Mouse (Mus musculus): ENCODE data around the gene Tph2. TPM values are rescaled to one million over a fixed set of nuclear protein-coding genes. Genes with fewer than 3 reads are reported as not detected.
"Not testable (repeated sequence)": the region's sequence is repeated elsewhere in the genome, so short reads cannot be mapped to it uniquely, and the experiment has no call there.

Tph2 gene
- polyA plus RNA-seq (2015; fragmentation: Nextera tagmentation; extraction: Ambion mirVana), result 4.6 and 7.3 TPM in 2 replicates

DNA sequence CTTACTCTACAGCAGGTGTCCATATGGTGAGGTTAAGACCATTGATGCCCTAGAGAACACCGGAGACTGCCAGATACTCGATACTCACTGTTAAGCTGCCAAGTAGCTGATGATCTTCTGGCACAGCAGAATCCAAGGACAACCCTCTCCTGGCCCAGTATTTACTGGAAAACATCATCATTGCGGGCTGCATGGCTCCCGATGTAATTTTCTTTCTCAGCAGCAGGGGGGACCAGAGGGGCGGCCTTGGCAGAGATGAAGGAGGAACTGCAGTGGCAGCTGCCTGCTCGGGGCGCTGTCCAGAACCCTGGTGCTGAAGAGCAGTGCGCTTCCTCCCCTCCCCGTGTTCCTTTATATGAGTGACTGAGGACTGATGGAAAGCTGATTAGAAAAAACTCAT, at the start of gene Tph2:
Gene Tph2 (minus strand): TSS at position 326 of the 400 bp plus-strand sequence.
- no peak within 1 kb of the TSS for H3K27ac ChIP-seq
- peaks cover 4% of the 10 kb centered on the region; the same call in 1 of the 2 replicates for H3K4me1 ChIP-seq
- no peak within 1 kb of the TSS for H3K4me3 ChIP-seq
- no peaks in the 10 kb centered on the region for H3K27me3 ChIP-seq (replicated peaks)
- H3K36me3 ChIP-seq (replicated peaks), result no peaks in the 10 kb centered on the region
- H3K4me2 ChIP-seq, result peak within 1 kb of the TSS; percentile 23; the same call in 1 of the 2 replicates
- no peak within 1 kb of the TSS for H3K9ac ChIP-seq
- no peaks in the 10 kb centered on the region for H3K9me3 ChIP-seq
- 6% methylated on average over 9 of the region's 9 CpGs for WGBS
- peak; percentile 62 for ATAC-seq (replicated peaks)

GRCm38 (mm10) chr10:115233798-115234197, 49.0 kb upstream of the Tph2 start:
- H3K4me3 ChIP-seq, result no peak overlapping the region
- no peak overlapping the region for H3K4me2 ChIP-seq
- no peak overlapping the region for H3K9ac ChIP-seq
- H3K27ac ChIP-seq, result no peak overlapping the region
- 87% methylated on average over 3 of the region's 3 CpGs for WGBS
- H3K36me3 ChIP-seq (replicated peaks), result peaks cover 17% of the 10 kb centered on the region
- no peaks in the 10 kb centered on the region for H3K9me3 ChIP-seq
- no peaks in the 10 kb centered on the region for H3K27me3 ChIP-seq (replicated peaks)
- no peak for ATAC-seq (replicated peaks)
- no peaks in the 10 kb centered on the region for H3K4me1 ChIP-seq

- no peak overlapping the region for H3K27ac ChIP-seq
- 90% methylated on average over 3 of the region's 3 CpGs for WGBS
- no peaks in the 10 kb centered on the region for H3K9me3 ChIP-seq
- H3K4me3 ChIP-seq, result no peak overlapping the region
- no peaks in the 10 kb centered on the region for H3K4me1 ChIP-seq
- H3K9ac ChIP-seq, result no peak overlapping the region
- peaks cover 10% of the 10 kb centered on the region for H3K36me3 ChIP-seq (replicated peaks)
- H3K27me3 ChIP-seq (replicated peaks), result no peaks in the 10 kb centered on the region
- ATAC-seq (replicated peaks), result no peak
- no peak overlapping the region for H3K4me2 ChIP-seq
These were observed 47.7 kb upstream of the Tph2 start for GRCm38 (mm10) chr10:115232513-115232912.

DNA sequence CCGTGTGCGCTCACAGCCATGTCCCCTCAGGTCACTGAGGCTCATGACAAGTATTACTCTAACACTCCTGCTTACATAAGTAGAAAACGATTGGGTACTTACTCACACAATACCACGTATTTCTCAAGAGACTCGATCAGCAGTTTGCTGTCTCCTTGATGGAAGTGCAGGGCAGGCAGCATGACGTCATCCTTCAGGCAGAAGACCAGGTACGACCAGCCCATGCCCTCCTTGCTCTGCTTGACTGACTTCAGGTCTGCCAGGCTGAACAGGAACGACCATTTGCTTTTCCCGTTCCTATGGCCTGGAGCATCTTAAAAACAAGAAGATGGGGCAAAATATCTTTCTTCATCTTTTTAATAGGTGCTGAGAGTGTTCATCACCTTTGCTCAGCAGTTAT, 44.2 kb upstream of the Tph2 start:
- WGBS, result 90% methylated on average over 9 of the region's 9 CpGs
- Histone ChIP-seq H3K4me3 (no peak overlapping the region), H3K9me3 (no peaks in the 10 kb centered on the region), H3K27me3 (replicated peaks) (no peaks in the 10 kb centered on the region), H3K4me1 (no peaks in the 10 kb centered on the region), H3K36me3 (replicated peaks) (peaks cover 5% of the 10 kb centered on the region), H3K27ac (no peak overlapping the region), H3K9ac (no peak overlapping the region), H3K4me2 (no peak overlapping the region)
- no peak for ATAC-seq (replicated peaks)

GRCm38 (mm10) chr10:115226586-115226985, 41.8 kb upstream of the Tph2 start:
- peaks cover 5% of the 10 kb centered on the region; the same call in 1 of the 2 replicates for H3K36me3 ChIP-seq (replicated peaks)
- H3K4me1 ChIP-seq, result no peaks in the 10 kb centered on the region
- H3K4me3 ChIP-seq, result no peak overlapping the region
- no peak overlapping the region for H3K9ac ChIP-seq
- no peaks in the 10 kb centered on the region for H3K27me3 ChIP-seq (replicated peaks)
- no peak for ATAC-seq (replicated peaks)
- no peaks in the 10 kb centered on the region for H3K9me3 ChIP-seq
- H3K27ac ChIP-seq, result no peak overlapping the region
- H3K4me2 ChIP-seq, result no peak overlapping the region
- 94% methylated on average over 7 of the region's 7 CpGs for WGBS

DNA sequence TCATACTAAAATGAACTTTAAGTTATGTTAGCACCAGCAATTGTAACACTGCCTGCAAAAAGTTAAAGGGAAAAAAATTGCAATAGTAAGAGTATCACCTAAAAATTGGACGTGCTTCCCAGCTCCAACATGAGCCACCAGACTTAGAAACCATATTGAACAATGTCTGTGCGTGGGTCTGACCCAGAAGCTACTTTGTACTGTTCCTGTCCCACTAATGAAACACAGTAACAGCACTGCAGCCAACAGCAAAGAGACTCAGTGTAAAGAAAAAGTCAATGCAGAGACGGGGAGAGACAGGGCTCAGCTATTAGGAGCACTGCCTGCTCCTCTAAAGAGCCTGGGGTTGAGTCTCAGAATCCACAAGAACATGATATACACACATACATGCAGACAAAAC, 39.0 kb upstream of the Tph2 start:
- Histone ChIP-seq H3K27me3 (replicated peaks) (no peaks in the 10 kb centered on the region), H3K27ac (no peak overlapping the region), H3K9ac (no peak overlapping the region), H3K4me1 (no peaks in the 10 kb centered on the region), H3K36me3 (replicated peaks) (peaks cover 1% of the 10 kb centered on the region; the same call in 1 of the 2 replicates), H3K4me3 (no peak overlapping the region), H3K4me2 (no peak overlapping the region), H3K9me3 (no peaks in the 10 kb centered on the region)
- 92% methylated on average over 3 of the region's 3 CpGs for WGBS
- ATAC-seq (replicated peaks), result no peak

GRCm38 (mm10) chr10:115212916-115213580, 28.2 kb upstream of the Tph2 start:
- no peaks in the 10 kb centered on the region for H3K9me3 ChIP-seq
- no peaks in the 10 kb centered on the region for H3K27me3 ChIP-seq (replicated peaks)
- 96% methylated on average over 11 of the region's 11 CpGs for WGBS
- no peak overlapping the region for H3K9ac ChIP-seq
- no peak overlapping the region for H3K27ac ChIP-seq
- H3K36me3 ChIP-seq (replicated peaks), result peaks cover 27% of the 10 kb centered on the region
- H3K4me2 ChIP-seq, result no peak overlapping the region
- H3K4me1 ChIP-seq, result no peaks in the 10 kb centered on the region
- ATAC-seq (replicated peaks), result no peak
- H3K4me3 ChIP-seq, result no peak overlapping the region

- H3K9me3 ChIP-seq, result no peaks in the 10 kb centered on the region
- H3K4me3 ChIP-seq, result no peak overlapping the region
- H3K9ac ChIP-seq, result no peak overlapping the region
- H3K4me2 ChIP-seq, result no peak overlapping the region
- 93% methylated on average over 3 of the region's 3 CpGs for WGBS
- H3K27ac ChIP-seq, result no peak overlapping the region
- H3K36me3 ChIP-seq (replicated peaks), result peaks cover 12% of the 10 kb centered on the region; the same call in 1 of the 2 replicates
- no peaks in the 10 kb centered on the region for H3K4me1 ChIP-seq
- no peaks in the 10 kb centered on the region for H3K27me3 ChIP-seq (replicated peaks)
- no peak for ATAC-seq (replicated peaks)
These were observed 21.0 kb upstream of the Tph2 start for GRCm38 (mm10) chr10:115205825-115206224.

DNA sequence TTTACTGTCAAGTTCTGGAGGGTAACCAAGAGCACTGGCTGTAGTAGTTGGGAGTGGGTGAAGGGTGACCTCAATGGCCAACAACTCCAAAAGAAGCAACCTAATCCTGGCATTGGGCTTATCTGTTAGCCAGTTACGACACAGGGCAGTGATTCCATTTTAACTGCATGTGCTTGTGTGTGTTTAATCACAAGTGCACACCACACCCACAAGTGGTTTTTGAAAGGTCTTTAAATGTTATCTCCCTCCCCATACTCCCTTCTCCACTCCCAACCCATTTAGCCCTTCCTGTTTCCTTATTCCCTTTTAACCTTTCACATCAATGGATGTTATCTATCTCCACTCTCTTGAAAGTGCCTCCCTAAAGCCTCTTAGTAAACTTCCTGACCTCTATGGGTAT, 20.5 kb upstream of the Tph2 start:
- H3K27ac ChIP-seq, result no peak overlapping the region
- no peaks in the 10 kb centered on the region for H3K27me3 ChIP-seq (replicated peaks)
- H3K9me3 ChIP-seq, result no peaks in the 10 kb centered on the region
- WGBS, result 90% methylated on average over 1 of the region's 1 CpGs
- H3K4me1 ChIP-seq, result no peaks in the 10 kb centered on the region
- peaks cover 12% of the 10 kb centered on the region; the same call in 1 of the 2 replicates for H3K36me3 ChIP-seq (replicated peaks)
- H3K4me3 ChIP-seq, result no peak overlapping the region
- H3K9ac ChIP-seq, result no peak overlapping the region
- no peak overlapping the region for H3K4me2 ChIP-seq
- ATAC-seq (replicated peaks), result no peak

DNA sequence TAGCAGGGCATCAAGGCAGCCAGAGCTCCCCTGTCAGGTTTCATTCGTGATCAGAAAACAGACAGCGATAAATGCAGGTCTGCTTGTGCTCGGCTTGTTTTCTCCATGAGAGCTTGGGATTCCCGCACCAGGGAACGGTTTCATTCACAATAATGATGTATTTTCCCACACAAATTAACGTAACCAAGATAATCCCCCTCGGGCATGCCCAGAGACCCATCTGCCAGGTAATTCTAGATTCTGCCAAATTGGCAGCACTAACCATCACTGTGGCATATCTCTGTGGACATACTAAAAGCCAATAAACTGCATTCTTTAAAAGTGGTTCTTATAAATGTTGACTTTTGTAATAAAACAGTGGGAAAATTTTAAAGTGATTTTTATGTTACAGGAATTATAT, 6.4 kb upstream of the Tph2 start:
- H3K9ac ChIP-seq, result no peak overlapping the region
- no peak; the same call in 1 of the 2 replicates for ATAC-seq (replicated peaks)
- H3K4me1 ChIP-seq, result no peaks in the 10 kb centered on the region
- H3K36me3 ChIP-seq (replicated peaks), result no peaks in the 10 kb centered on the region
- peak overlapping the region; percentile 1; the same call in 1 of the 2 replicates for H3K4me2 ChIP-seq
- no peak overlapping the region for H3K4me3 ChIP-seq
- no peak overlapping the region for H3K27ac ChIP-seq
- WGBS, result 40% methylated on average over 7 of the region's 7 CpGs
- no peaks in the 10 kb centered on the region for H3K9me3 ChIP-seq
- H3K27me3 ChIP-seq (replicated peaks), result no peaks in the 10 kb centered on the region

GRCm38 (mm10) chr10:115187390-115187789, 2.6 kb upstream of the Tph2 start:
- no peak overlapping the region for H3K4me2 ChIP-seq
- WGBS, result 97% methylated on average over 1 of the region's 1 CpGs
- no peak for ATAC-seq (replicated peaks)

GRCm38 (mm10) chr10:115181034-115181433, 3.8 kb downstream of the Tph2 start:
- H3K4me1 ChIP-seq, result peaks cover 4% of the 10 kb centered on the region; the same call in 1 of the 2 replicates
- H3K9ac ChIP-seq, result no peak overlapping the region
- H3K4me2 ChIP-seq, result no peak overlapping the region
- no peak overlapping the region for H3K4me3 ChIP-seq
- no peaks in the 10 kb centered on the region for H3K9me3 ChIP-seq
- no peaks in the 10 kb centered on the region for H3K36me3 ChIP-seq (replicated peaks)
- no peak overlapping the region for H3K27ac ChIP-seq
- peak; percentile 68; the same call in 1 of the 2 replicates for ATAC-seq (replicated peaks)
- 33% methylated on average over 3 of the region's 3 CpGs for WGBS
- H3K27me3 ChIP-seq (replicated peaks), result no peaks in the 10 kb centered on the region

More at GRCm38 (mm10) chr10:115187390-115187789, 2.6 kb upstream of the Tph2 start:
- H3K4me1 ChIP-seq, result no peaks in the 10 kb centered on the region
- no peaks in the 10 kb centered on the region for H3K9me3 ChIP-seq
- no peaks in the 10 kb centered on the region for H3K27me3 ChIP-seq (replicated peaks)
- H3K9ac ChIP-seq, result no peak overlapping the region
- no peak overlapping the region for H3K27ac ChIP-seq
- H3K4me3 ChIP-seq, result no peak overlapping the region
- H3K36me3 ChIP-seq (replicated peaks), result no peaks in the 10 kb centered on the region

DNA sequence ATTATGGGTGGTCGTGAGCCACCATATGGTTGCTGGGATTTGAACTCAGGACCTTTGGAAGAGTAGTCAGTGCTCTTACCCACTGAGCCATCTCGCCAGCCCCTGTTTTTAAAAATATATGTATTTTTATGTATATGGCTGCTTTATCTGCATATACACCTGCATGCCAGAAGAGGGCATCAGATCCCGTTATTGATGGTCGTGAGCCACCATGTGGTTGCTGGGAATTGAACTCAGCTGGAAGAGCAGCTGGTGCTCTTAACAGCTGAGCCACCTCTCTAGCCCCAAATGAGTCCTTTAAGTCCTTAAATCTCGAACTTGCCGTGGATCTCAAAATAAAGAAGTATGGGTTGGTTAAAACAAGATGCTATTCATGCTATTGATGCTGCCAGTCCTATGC, 6.8 kb downstream of the Tph2 start:
- not testable (repeated sequence) for H3K27me3 ChIP-seq (replicated peaks); H3K27ac ChIP-seq; H3K4me2 ChIP-seq; ATAC-seq (replicated peaks); H3K36me3 ChIP-seq (replicated peaks); H3K4me1 ChIP-seq; H3K9me3 ChIP-seq; H3K9ac ChIP-seq; H3K4me3 ChIP-seq
- 65% methylated on average over 6 of the region's 6 CpGs for WGBS
